Mouse (Mus musculus) C2C12 (cell line): Measurements from ENCODE around the gene Ubac2. TPM values are rescaled to one million over a fixed set of nuclear protein-coding genes. Genes with fewer than 3 reads are reported as not detected.

ENCODE experiments used
- H3K27me3 ChIP-seq: one replicate; pipeline ENCODE4 v1.6.1; 2011; ENCODE audit not compliant: control insufficient read depth, insufficient read depth, insufficient read length
- H3K36me3 ChIP-seq: one replicate; pipeline ENCODE4 v1.6.1; 2011; ENCODE audit not compliant: control insufficient read depth, insufficient read depth
- H3K4me3 ChIP-seq: one replicate; pipeline ENCODE4 v1.5.1; 2011; ENCODE audit warnings: mild to moderate bottlenecking, control low read depth; ENCODE audit not compliant: poor library complexity, insufficient read depth, severe bottlenecking
- H3K79me2 ChIP-seq: one replicate; pipeline ENCODE4 v1.6.1; 2011; ENCODE audit not compliant: control insufficient read depth, insufficient read depth
- H3K79me3 ChIP-seq: one replicate; pipeline ENCODE4 v1.6.1; 2011; ENCODE audit warnings: low read depth, control low read depth
- H3ac ChIP-seq: one replicate; pipeline ENCODE3; 2011; ENCODE audit warnings: low read depth; ENCODE audit not compliant: control insufficient read depth, insufficient read length
- CEBPB ChIP-seq: IDR thresholded peaks from one replicate; pipeline ENCODE4 v1.6.1; 2011; ENCODE audit warnings: low read depth, mild to moderate bottlenecking, control low read depth, moderate library complexity
- CTCF ChIP-seq: IDR thresholded peaks from one replicate; pipeline ENCODE4 v1.5.1; 2011; ENCODE audit not compliant: control insufficient read depth, insufficient read depth, insufficient read length
- FOSL1 ChIP-seq: IDR thresholded peaks from one replicate; pipeline ENCODE4 v1.8.0; 2011; ENCODE audit warnings: mild to moderate bottlenecking, low read length; ENCODE audit not compliant: poor library complexity, insufficient read depth, severe bottlenecking
- MAX ChIP-seq: IDR thresholded peaks from one replicate; pipeline ENCODE4 v1.6.1; 2011; ENCODE audit warnings: mild to moderate bottlenecking, control low read depth
- MYOD1 ChIP-seq: IDR thresholded peaks from one replicate; pipeline ENCODE4 v1.6.1; 2011; ENCODE audit warnings: low read depth; ENCODE audit not compliant: control insufficient read depth, insufficient read length
- MYOG ChIP-seq: IDR thresholded peaks from one replicate; pipeline ENCODE4 v1.6.1; 2011; ENCODE audit not compliant: control insufficient read depth, insufficient read length; ENCODE audit errors: extremely low read depth
- USF1 ChIP-seq: IDR thresholded peaks from one replicate; pipeline ENCODE4 v1.6.1; 2011; ENCODE audit warnings: low read depth, mild to moderate bottlenecking, control low read depth, moderate library complexity
- polyA plus RNA-seq: library from polyadenylated mRNA; unstranded; fragments of >200 nt; fragmentation: generic; extraction: Trizol; gene quantifications from one replicate; pipeline ENCODE4 v1.2.1, GENCODE M21; 2012; ENCODE audit warnings: missing spikeins

Ubac2 gene
- polyA plus RNA-seq, 1 experiment, result 37.8 TPM

- Histone ChIP-seq H3ac (no peak overlapping the region), H3K27me3 (no peaks in the 10 kb centered on the region), H3K4me3 (no peak overlapping the region), H3K36me3 (peaks cover 23% of the 10 kb centered on the region), H3K79me3 (no peaks in the 10 kb centered on the region), H3K79me2 (no peaks in the 10 kb centered on the region)
- TF ChIP-seq USF1 (no peak), MYOD1 (no peak), MYOG (no peak), FOSL1 (no peak), MAX (no peak), CEBPB (no peak), CTCF (no peak)
Measured at GRCm38 (mm10) chr14:121994846-121995556, 116.6 kb downstream of the Ubac2 start.

GRCm38 (mm10) chr14:121995557-121995870 lies 117.1 kb downstream of the Ubac2 start:
- Histone ChIP-seq H3K27me3 (no peaks in the 10 kb centered on the region), H3K79me2 (no peaks in the 10 kb centered on the region), H3K79me3 (no peaks in the 10 kb centered on the region), H3K4me3 (no peak overlapping the region), H3ac (no peak overlapping the region), H3K36me3 (peaks cover 23% of the 10 kb centered on the region)
- TF ChIP-seq CTCF, result no peak
- no peak for TF ChIP-seq CEBPB
- TF ChIP-seq MYOD1, result no peak
- no peak for TF ChIP-seq USF1
- no peak for TF ChIP-seq FOSL1
- TF ChIP-seq MAX, result no peak
- TF ChIP-seq MYOG, result no peak

- Histone ChIP-seq H3K79me3 (no peaks in the 10 kb centered on the region), H3K36me3 (peaks cover 23% of the 10 kb centered on the region), H3K27me3 (no peaks in the 10 kb centered on the region), H3ac (no peak overlapping the region), H3K79me2 (no peaks in the 10 kb centered on the region), H3K4me3 (no peak overlapping the region)
- TF ChIP-seq FOSL1 (no peak), MYOG (no peak), CEBPB (no peak), MYOD1 (no peak), CTCF (no peak), USF1 (no peak), MAX (no peak)
Measured at GRCm38 (mm10) chr14:121996786-121997185, 118.4 kb downstream of the Ubac2 start.

GRCm38 (mm10) chr14:121999455-121999854 lies 121.0 kb downstream of the Ubac2 start:
- H3K4me3 ChIP-seq, result no peak overlapping the region
- TF ChIP-seq MYOG, result no peak
- TF ChIP-seq MYOD1, result no peak
- no peaks in the 10 kb centered on the region for H3K79me3 ChIP-seq
- H3K27me3 ChIP-seq, result no peaks in the 10 kb centered on the region
- H3K36me3 ChIP-seq, result peaks cover 16% of the 10 kb centered on the region
- no peaks in the 10 kb centered on the region for H3K79me2 ChIP-seq
- H3ac ChIP-seq, result no peak overlapping the region

GRCm38 (mm10) chr14:122000346-122001105 lies 122.1 kb downstream of the Ubac2 start:
- H3ac ChIP-seq, result no peak overlapping the region
- H3K36me3 ChIP-seq, result peaks cover 10% of the 10 kb centered on the region
- no peaks in the 10 kb centered on the region for H3K79me3 ChIP-seq
- TF ChIP-seq USF1 (no peak), MYOD1 (no peak), CEBPB (no peak), CTCF (no peak), MAX (no peak), MYOG (no peak), FOSL1 (no peak)
- H3K79me2 ChIP-seq, result no peaks in the 10 kb centered on the region
- no peak overlapping the region for H3K4me3 ChIP-seq
- H3K27me3 ChIP-seq, result no peaks in the 10 kb centered on the region

- Histone ChIP-seq H3K79me3 (no peaks in the 10 kb centered on the region), H3K27me3 (no peaks in the 10 kb centered on the region), H3ac (no peak overlapping the region), H3K4me3 (no peak overlapping the region), H3K79me2 (no peaks in the 10 kb centered on the region), H3K36me3 (no peaks in the 10 kb centered on the region)
- no peak for TF ChIP-seq CEBPB
- no peak for TF ChIP-seq CTCF
- no peak for TF ChIP-seq USF1
- no peak for TF ChIP-seq MYOD1
- TF ChIP-seq MAX, result no peak
- TF ChIP-seq FOSL1, result no peak
Measured at GRCm38 (mm10) chr14:122002224-122002623, 123.8 kb downstream of the Ubac2 start.
